Mouse (Mus musculus) erythroid progenitor cell, adult 5-6 weeks (primary cell): ENCODE results near the gene Slc9a5. TPM values are rescaled to one million over a fixed set of nuclear protein-coding genes. Genes with fewer than 3 reads are reported as not detected.

Experiments used
- ATAC-seq: replicated peaks from 2 replicates; pipeline ENCODE4 v1.8.0; 2016; ENCODE audit warnings: moderate number of reproducible peaks, mild to moderate bottlenecking, moderate TSS enrichment, inconsistent platforms; ENCODE audit not compliant: poor library complexity, low FRiP score, severe bottlenecking
- total RNA-seq, 2 experiments: library from RNA; stranded (forward) in 1 of 2; stranded (reverse) in 1 of 2; fragments of 150-400 nt in 1 of 2; fragments of 186-747, 209-891 nt in 1 of 2; gene quantifications; 2 replicates each; pipeline versions ENCODE4 v1.2.3 to v1.2.4; 2015 to 2017; ENCODE audit warnings: low replicate concordance in 2 of 2

Slc9a5 gene
- total RNA-seq, 2 experiments from 2014 or later: 2.9 TPM; not detected in 1

- no peak for ATAC-seq
These were observed 591 bp downstream of the Slc9a5 start for GRCm38 (mm10) chr8:105349096-105349771.

- ATAC-seq: no peak
These were observed 1.5 kb downstream of the Slc9a5 start for GRCm38 (mm10) chr8:105350186-105350585.

GRCm38 (mm10) chr8:105353583-105354135 is 5.0 kb downstream of the Slc9a5 start:
- ATAC-seq: no peak

DNA sequence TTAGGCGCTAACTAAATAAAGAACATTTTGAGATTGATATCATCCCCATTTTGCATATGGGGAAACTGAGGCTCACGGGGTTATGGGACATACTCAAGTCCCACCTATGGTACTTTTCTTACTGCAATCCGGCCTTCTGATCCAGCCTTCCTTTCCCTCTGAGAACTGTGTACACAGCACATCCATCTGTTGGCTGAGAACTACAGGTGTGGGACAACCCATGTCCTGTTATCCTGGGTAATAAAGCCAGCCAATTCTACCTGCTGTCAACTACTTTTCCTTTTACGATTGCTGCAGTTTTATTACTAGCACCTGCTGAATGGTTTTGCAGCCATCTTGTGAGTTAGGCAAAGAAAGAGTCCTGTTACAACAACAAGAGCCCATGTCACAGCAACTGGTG is 5.9 kb downstream of the Slc9a5 start:
- no peak for ATAC-seq

DNA sequence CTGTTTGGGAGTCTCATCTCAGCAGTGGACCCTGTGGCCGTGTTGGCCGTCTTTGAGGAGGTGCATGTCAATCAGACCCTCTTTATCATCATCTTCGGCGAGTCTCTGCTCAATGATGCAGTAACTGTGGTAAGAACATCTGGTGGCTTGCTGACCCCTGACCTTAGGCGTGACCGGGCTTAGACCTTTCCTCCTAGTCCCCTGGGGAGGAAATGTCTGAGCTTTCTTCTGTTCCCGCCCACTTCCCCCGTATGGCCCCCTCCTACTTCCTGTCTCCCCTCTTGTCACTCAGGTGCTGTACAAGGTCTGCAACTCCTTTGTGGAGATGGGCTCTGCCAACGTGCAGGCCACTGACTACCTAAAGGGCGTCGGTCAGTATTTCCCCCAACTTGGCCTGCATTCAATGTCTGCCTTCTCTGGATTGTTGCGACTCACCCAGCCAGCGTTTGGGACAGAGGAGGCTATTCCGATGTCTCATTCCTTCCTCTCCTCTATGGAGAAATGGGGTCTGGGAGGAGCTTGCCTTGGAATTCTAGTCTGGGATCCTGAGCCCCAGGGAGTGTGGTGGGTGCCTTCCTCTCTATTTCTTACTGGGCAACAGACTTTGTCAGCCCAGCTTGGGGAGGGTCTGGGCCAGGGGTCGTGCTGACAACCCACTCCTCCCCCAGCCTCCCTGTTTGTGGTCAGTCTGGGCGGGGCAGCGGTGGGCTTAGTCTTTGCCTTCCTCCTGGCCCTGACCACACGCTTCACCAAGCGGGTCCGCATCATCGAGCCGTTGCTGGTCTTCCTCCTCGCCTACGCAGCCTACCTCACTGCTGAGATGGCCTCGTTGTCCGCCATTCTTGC is 6.8 kb downstream of the Slc9a5 start:
- ATAC-seq: no peak

DNA sequence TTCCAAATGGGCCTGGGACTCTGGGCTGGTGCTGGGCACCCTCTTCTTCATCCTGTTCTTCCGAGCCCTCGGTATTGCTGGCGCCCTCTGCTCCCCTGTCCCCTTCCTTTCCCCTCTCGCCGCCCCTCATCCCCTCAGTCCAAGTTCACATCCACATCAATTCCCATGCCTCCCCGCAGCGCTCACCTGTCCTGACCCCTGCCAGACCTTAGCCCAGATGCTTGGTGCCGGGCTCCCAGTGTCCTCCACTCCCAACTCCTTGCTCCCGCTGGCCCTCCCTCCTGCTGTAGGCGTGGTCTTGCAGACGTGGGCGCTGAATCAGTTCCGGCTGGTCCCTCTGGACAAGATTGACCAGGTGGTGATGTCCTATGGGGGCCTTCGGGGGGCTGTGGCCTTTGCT is 8.0 kb downstream of the Slc9a5 start:
- ATAC-seq: no peak

GRCm38 (mm10) chr8:105359208-105359607 is 10.6 kb downstream of the Slc9a5 start:
- ATAC-seq: no peak

DNA sequence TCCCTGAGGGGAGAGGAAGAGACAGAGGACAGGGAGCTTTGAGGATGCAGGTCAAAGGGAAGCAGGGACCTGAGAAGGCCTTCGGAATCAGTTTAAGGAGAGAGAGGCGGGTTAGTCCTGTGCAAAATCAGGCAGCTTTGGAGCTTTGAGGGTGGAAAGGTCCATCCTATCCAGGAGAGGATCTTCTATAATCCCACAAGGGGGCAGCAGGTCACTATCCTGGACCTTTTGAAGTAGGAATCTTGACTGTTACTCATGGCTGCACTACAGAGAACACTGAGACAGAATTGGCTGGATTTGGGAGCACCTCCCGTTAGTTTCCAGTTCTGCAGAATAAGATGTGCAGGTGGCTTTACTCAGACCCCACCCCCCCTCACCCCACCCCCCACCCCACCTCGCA is 11.0 kb downstream of the Slc9a5 start:
- ATAC-seq: no peak

GRCm38 (mm10) chr8:105361751-105362702 is 13.4 kb downstream of the Slc9a5 start:
- no peak for ATAC-seq

- no peak for ATAC-seq
These were observed 18.5 kb downstream of the Slc9a5 start for GRCm38 (mm10) chr8:105367107-105367506.

GRCm38 (mm10) chr8:105372473-105372872 is 23.8 kb downstream of the Slc9a5 start:
- ATAC-seq: no peak

GRCm38 (mm10) chr8:105373032-105373431 is 24.4 kb downstream of the Slc9a5 start, which contains the start of gene Plekhg4:
Plekhg4 (plus strand) TSS chr8:105373274.
- ATAC-seq: no peak

DNA sequence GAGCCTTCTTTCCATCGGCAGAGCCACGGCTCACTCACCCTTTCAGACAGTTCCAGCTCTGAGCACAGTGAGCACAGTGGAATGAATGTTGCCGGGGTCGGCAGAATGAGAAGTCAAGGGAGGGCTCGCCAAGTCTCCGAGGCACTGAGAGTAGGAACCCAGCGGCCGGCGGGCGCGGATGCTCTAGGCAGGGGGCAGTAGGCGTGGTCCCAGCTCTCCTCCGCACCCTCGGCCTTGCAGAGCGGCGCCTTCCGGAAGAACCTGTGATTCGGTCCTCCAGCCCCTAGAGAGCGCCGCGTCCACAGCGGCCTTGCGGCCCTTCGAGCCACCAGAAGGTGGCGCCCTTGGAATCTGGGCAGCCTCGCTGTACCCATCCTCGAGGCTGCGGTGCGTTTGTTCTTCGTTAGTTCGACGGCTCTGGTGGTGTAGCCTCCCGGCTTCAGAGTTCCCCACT is 25.9 kb downstream of the Slc9a5 start:
- peak; percentile 54 for ATAC-seq

DNA sequence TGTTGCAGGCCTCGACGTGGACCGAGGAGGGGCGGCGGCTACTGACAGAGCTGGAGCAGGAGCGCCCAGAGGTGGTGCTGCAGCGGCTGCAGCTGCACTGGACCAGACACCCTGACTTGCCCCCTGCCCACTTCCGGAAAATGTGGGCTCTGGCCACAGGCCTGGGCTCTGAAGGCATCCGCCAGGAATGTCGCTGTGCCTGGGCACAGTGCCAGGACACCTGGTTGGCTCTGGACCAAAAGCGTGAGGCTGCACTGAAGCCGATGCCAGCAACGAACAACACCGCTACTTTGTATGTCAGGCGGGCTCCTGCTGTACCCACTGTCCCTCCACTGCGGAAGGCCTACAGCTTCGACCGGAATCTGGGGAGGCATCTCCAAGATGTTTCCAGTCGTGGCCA is 30.0 kb downstream of the Slc9a5 start:
- ATAC-seq: no peak

DNA sequence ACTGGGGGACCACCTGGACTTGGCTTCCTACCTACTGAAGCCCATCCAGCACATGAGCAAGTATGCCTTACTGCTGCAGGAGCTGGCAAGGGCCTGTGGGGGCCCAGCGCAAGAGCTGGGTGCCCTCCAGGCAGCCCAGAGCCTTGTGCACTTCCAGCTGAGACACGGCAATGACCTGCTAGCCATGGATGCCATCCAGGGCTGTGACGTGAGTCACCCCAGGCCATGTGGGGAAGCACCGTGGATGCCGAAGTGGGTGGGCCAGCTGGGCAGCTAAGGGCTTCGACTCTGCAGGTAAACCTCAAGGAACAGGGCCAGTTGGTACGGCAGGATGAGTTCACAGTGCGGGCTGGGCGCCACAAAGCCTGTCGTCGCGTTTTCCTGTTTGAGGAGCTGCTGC is 31.7 kb downstream of the Slc9a5 start:
- ATAC-seq: no peak

GRCm38 (mm10) chr8:105384070-105384469 is 35.4 kb downstream of the Slc9a5 start:
- ATAC-seq: no peak

DNA sequence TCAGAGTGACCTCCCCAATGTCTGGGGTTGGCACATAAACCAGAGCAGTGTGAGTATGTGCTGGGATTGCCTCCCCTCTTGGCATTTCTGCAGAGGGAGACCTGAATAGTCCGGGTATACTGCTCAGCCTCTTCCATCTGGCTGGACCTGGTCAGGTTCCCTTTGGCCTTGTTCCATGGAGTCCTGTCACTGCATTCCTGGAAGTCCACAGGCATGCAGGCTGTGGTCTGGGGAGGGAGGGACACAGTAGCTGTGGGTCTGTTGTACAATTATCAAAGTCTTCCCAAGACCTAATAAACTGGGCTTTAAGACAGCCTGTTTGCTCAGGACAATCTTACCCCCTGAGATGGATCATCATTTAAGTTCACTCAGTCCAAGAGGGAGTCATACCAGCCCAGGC is 38.5 kb downstream of the Slc9a5 start:
- ATAC-seq: no peak

- ATAC-seq: no peak
These were observed 40.5 kb downstream of the Slc9a5 start for GRCm38 (mm10) chr8:105389096-105389495.

- no peak for ATAC-seq
These were observed 44.6 kb downstream of the Slc9a5 start for GRCm38 (mm10) chr8:105393089-105393787.
